8 mouse cellular contexts compared by ENCODE assay signal in the genomic region with DNA sequence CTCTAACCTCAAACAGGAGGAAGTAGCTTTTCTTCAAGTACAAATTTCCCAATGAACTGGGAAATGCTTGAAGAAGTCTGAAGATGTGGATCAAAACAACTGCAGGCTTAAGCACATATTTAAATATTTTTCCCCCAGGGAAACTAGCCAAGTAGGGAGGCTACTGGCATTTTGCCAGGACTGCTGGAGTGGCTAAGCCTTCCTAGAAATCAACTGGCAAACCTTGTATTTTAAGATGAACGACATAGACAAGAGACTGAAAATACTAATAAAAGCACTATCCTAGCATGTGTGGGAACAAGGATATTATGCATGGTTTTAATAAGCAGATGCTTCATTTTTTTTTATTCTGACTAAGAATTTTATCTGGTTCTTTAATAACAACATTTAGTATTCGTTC. TPM values are rescaled to one million over a fixed set of nuclear protein-coding genes. Genes with fewer than 3 reads are reported as not detected.
DNase-seq lines count a peak whose midpoint lies in the region; ATAC-seq and TF ChIP-seq lines count a peak whose summit lies in the region.

No protein-coding gene starts in this region.

- no peaks in the 10 kb centered on the region for H3K9me3 ChIP-seq in midbrain, embryonic 14.5 days (ENCODE audit: control insufficient read depth, low read length)
- H3K9me3 ChIP-seq in midbrain, embryonic 13.5 days, result no peaks in the 10 kb centered on the region

- H3K27ac ChIP-seq in midbrain, embryonic 14.5 days (replicated peaks; ENCODE audit: low read depth, low read length), result no peak overlapping the region
- H3K27ac ChIP-seq in midbrain, embryonic 13.5 days, result no peak overlapping the region
- H3K27ac ChIP-seq in kidney, adult 2 months (ENCODE audit: insufficient read depth, low read depth, low read length), result no peak overlapping the region

- H3K27me3 ChIP-seq in midbrain, embryonic 14.5 days (ENCODE audit: control insufficient read depth, insufficient read depth, low read length), result no peaks in the 10 kb centered on the region
- no peaks in the 10 kb centered on the region for H3K27me3 ChIP-seq in midbrain, embryonic 13.5 days
- H3K27me3 ChIP-seq in kidney, adult 2 months (replicated peaks; ENCODE audit: control insufficient read depth, insufficient read depth, low read length), result no peaks in the 10 kb centered on the region

- peak; percentile 38 to 42 for DNase-seq in cerebellum, postnatal 10 days
- DNase-seq in cerebellum, adult 11 months, result no peak
- DNase-seq in midbrain, embryonic 14.5 days, result peak; percentile 81
- DNase-seq in kidney, adult 2 months, result peak; percentile 88
- DNase-seq in lung, postnatal 4 days, result peak; percentile 67 to 84
- no peak for DNase-seq in left cerebral cortex, adult 18-20 months (ENCODE audit: low spot score in 2 of 2)

- no peaks in the 10 kb centered on the region for H3K36me3 ChIP-seq in midbrain, embryonic 14.5 days (ENCODE audit: control insufficient read depth, insufficient read depth, low read length)
- no peaks in the 10 kb centered on the region for H3K36me3 ChIP-seq in midbrain, embryonic 13.5 days
- no peaks in the 10 kb centered on the region for H3K36me3 ChIP-seq in kidney, adult 2 months (ENCODE audit: control insufficient read depth, insufficient read depth, low read length)

- TF ChIP-seq POLR2A in kidney, adult 2 months (IDR thresholded peaks at IDR 0.05; ENCODE audit: low read depth, low read length), result no peak

- H3K4me1 ChIP-seq in midbrain, embryonic 14.5 days (ENCODE audit: control insufficient read depth, insufficient read depth, low read length), result peaks cover 18% of the 10 kb centered on the region
- H3K4me1 ChIP-seq in midbrain, embryonic 13.5 days (replicated peaks), result peaks cover 24% of the 10 kb centered on the region
- peaks cover 5% of the 10 kb centered on the region; the same call in 1 of the 2 replicates for H3K4me1 ChIP-seq in kidney, adult 2 months (ENCODE audit: control insufficient read depth, insufficient read depth, low read length)

- TF ChIP-seq CTCF in kidney, adult 2 months (conservative IDR thresholded peaks at IDR 0.05; ENCODE audit: insufficient read depth, insufficient read length, low read depth, low read length), result no peak

- ATAC-seq in midbrain, embryonic 14.5 days (ENCODE audit: low FRiP score, low TSS enrichment), result no peak
- no peak for ATAC-seq in midbrain, embryonic 13.5 days
- no peak for ATAC-seq in inflammation-experienced regulatory T-cells, adult 6 months

- 42% methylated on average over 2 of the region's 2 CpGs for WGBS in midbrain, embryonic 14.5 days
- WGBS in midbrain, embryonic 13.5 days, result 44% methylated on average over 2 of the region's 2 CpGs
- WGBS in kidney, adult 2 months, result 13% methylated on average over 2 of the region's 2 CpGs

- no peak overlapping the region for H3K4me3 ChIP-seq in midbrain, embryonic 14.5 days (replicated peaks; ENCODE audit: low read depth, low read length)
- no peak overlapping the region for H3K4me3 ChIP-seq in midbrain, embryonic 13.5 days (replicated peaks)
- no peak overlapping the region for H3K4me3 ChIP-seq in kidney, adult 2 months (ENCODE audit: insufficient read depth, low read depth, low read length)

- no peak overlapping the region for H3K9ac ChIP-seq in midbrain, embryonic 14.5 days (replicated peaks; ENCODE audit: low read length)
- H3K9ac ChIP-seq in midbrain, embryonic 13.5 days (replicated peaks), result no peak overlapping the region

- H3K4me2 ChIP-seq in midbrain, embryonic 14.5 days (ENCODE audit: low read length), result no peak overlapping the region
- no peak overlapping the region for H3K4me2 ChIP-seq in midbrain, embryonic 13.5 days (replicated peaks)

RNA-seq across cellular contexts. Expression of a gene that starts 2.4 kb away (rescaled TPM):
- polyA plus RNA-seq in midbrain, embryonic 14.5 days (2014; fragmentation: Nextera tagmentation; extraction: Ambion mirVana), result 16.3 and 17.5 TPM in 2 replicates
- polyA plus RNA-seq in midbrain, embryonic 13.5 days (2015; fragmentation: Nextera tagmentation; extraction: Ambion mirVana), result 16.0 and 18.9 TPM in 2 replicates
- polyA plus RNA-seq in kidney, adult 2 months (2012; rRNA removed), result 5.5 and 6.6 TPM in 2 replicates
- polyA plus RNA-seq in inflammation-experienced regulatory T-cells, adult 6 months (2017; shearing (Covaris generic)), result 10 to 100 TPM; 21.8 to 24.4 (median 23.1) TPM
- 10 to 100 TPM; 14.4 TPM for total RNA-seq in left cerebral cortex, adult 18-20 months (2021)

RNA-seq across cellular contexts. Expression of a gene that starts 42.9 kb away (rescaled TPM):
- polyA plus RNA-seq in midbrain, embryonic 14.5 days (2014; fragmentation: Nextera tagmentation; extraction: Ambion mirVana), result 17.7 and 19.2 TPM in 2 replicates
- 13.4 and 13.8 TPM in 2 replicates for polyA plus RNA-seq in midbrain, embryonic 13.5 days (2015; fragmentation: Nextera tagmentation; extraction: Ambion mirVana)
- 7.2 and 9.9 TPM in 2 replicates for polyA plus RNA-seq in kidney, adult 2 months (2012; rRNA removed)
- polyA plus RNA-seq in inflammation-experienced regulatory T-cells, adult 6 months (2017; shearing (Covaris generic)), result 10 to 100 TPM; 72.0 to 92.4 (median 79.4) TPM
- total RNA-seq in left cerebral cortex, adult 18-20 months (2021), result 10 to 100 TPM; 66.8 to 69.1 TPM

Comparison
In these comparisons a context has a peak if more than half of its experiments do, and no peak if none do; other contexts are left out.
1. DNase-seq: peak in cerebellum, postnatal 10 days (2 of 2), midbrain, embryonic 14.5 days (single experiment), kidney, adult 2 months (single experiment) and lung, postnatal 4 days (2 of 2); none in cerebellum, adult 11 months (single experiment) and left cerebral cortex, adult 18-20 months (0 of 2).